Mouse (Mus musculus): ENCODE measurements at regions not wholly inside any gene's neighbourhood (a gene's known extent, or its start where the extent isn't known, plus 50 kb on each side); places are given as distances from the start of the nearest gene placed in this dataset.
"Not testable (repeated sequence)": the region's sequence is repeated elsewhere in the genome, so short reads cannot be mapped to it uniquely, and the experiment has no call there.

- TF ChIP-seq CTCF (IDR thresholded peaks at IDR 0.05) = no peak
- DNase-seq (ENCODE audit: extremely low spot score in 1 of 2, low spot score in 2 of 2) = no peak
- intact Hi-C loops (cut with DNase I) = no loop called here
- no peak overlapping the region for H3K4me3 ChIP-seq
- no peak overlapping the region for H3K27ac ChIP-seq
Measured at GRCm38 (mm10) chr10:111354607-111355006, 56.1 kb downstream of the Bbs10 start.

- H3K4me3 ChIP-seq; DNase-seq (ENCODE audit: extremely low spot score in 1 of 2, low spot score in 2 of 2); intact Hi-C loops (cut with DNase I); H3K27ac ChIP-seq: not testable (repeated sequence)
Measured at GRCm38 (mm10) chr10:111358340-111358739, 59.9 kb downstream of the Bbs10 start.

- no peak for DNase-seq (ENCODE audit: extremely low spot score in 1 of 2, low spot score in 2 of 2)
- intact Hi-C loops (cut with DNase I) = no loop called here
- H3K27ac ChIP-seq = no peak overlapping the region
- no peak overlapping the region for H3K4me3 ChIP-seq
- TF ChIP-seq CTCF (IDR thresholded peaks at IDR 0.05) = no peak; the same call in 1 of the 2 replicates
Measured at GRCm38 (mm10) chr10:111361749-111362435, 63.4 kb downstream of the Bbs10 start.

DNA sequence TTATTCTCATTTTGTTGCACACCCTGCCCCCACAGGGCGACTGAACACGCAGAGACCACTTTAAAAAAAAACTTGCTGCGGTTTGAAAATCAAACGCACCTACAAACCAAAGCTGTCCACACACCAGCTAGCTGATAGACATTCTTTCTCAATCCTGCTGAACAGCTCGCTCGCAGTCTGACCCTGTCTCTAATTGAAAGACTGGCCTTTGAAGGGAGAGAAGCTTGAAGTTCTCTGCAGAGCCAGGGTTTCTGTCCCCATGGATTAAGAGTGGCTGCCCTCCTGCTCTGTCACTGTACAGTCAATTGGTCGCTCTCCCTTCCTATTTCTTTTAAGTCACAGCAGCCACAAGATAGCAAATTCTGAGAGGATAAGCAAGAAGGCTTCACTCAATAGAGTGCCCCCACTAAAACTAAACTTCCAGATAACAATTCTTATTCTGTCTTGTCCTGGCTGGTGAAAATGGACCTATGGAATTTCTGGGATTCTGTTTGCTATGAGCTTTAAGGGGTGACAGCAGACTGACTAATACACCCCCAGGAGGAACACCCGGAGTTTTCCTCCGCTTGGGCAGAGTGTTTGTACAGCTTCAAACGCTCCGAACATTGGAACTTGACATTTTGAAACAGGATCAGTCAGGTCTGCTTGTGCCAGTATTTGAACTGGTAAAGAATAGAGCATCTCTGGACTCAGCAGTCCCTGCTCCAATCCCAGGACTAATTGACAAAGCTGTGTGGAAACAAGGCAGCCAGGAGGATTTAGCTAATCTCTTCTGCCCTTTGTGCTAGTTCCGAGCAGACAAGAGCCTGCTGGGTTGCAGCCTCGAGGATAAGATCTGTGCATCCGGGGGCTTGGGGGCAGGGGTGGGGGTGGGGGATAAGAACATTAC lies 65.5 kb downstream of the Bbs10 start:
- Histone ChIP-seq H3K4me3 (no peak overlapping the region), H3K27ac (no peak overlapping the region)
- TF ChIP-seq CTCF (IDR thresholded peaks at IDR 0.05) = no peak
- DNase-seq (ENCODE audit: extremely low spot score in 1 of 2, low spot score in 2 of 2) = no peak
- intact Hi-C loops (cut with DNase I) = no loop called here

DNA sequence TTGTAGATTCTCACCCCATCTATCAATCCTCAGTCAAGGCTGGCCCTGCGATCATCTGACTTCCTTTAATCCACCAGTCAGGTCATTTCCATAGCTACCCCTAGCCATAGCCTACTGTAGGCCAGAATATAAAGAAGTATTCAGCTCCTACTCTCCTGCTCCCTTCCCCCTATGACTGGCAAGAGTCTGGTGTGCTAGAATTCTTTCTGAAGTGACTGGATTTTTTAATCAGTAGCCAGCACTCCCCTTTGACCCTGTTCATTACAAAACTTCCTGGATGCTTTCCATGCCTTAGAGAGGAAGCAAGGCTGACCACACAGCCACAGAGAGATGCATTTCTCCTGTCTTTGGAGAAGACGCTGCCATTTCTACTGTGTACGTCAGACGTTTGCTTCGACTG lies 66.5 kb downstream of the Bbs10 start:
- no peak for TF ChIP-seq CTCF (IDR thresholded peaks at IDR 0.05)
- H3K27ac ChIP-seq = no peak overlapping the region
- DNase-seq (ENCODE audit: extremely low spot score in 1 of 2, low spot score in 2 of 2) = no peak
- H3K4me3 ChIP-seq = no peak overlapping the region
- intact Hi-C loops (cut with DNase I) = no loop called here

DNA sequence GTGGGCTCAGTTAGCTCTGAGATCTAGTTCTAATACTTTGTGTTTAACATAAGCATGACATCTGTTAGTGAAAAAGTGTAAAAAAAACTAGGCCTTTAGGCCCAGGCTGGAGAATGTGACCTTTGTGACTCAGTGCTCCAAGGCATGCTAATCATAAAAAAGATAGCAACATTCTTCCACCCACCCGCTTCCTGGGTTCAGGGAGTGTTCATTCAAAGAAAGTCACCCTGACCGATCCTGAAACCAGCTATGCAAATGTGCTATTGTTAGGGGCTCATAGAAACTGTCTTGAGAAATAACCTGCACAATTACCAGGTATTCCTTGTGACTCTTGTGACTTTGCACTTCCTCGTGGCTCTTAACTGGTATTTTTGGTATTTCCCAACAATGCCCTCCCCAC lies 70.6 kb downstream of the Bbs10 start:
- H3K27ac ChIP-seq; intact Hi-C loops (cut with DNase I); H3K4me3 ChIP-seq; DNase-seq (ENCODE audit: extremely low spot score in 1 of 2, low spot score in 2 of 2): not testable (repeated sequence)

GRCm38 (mm10) chr10:111378047-111378618 lies 79.7 kb downstream of the Bbs10 start:
- TF ChIP-seq CTCF (IDR thresholded peaks at IDR 0.05) = no peak
- Histone ChIP-seq H3K27ac (no peak overlapping the region), H3K4me3 (no peak overlapping the region)
- intact Hi-C loops (cut with DNase I) = no loop called here
- DNase-seq (ENCODE audit: extremely low spot score in 1 of 2, low spot score in 2 of 2) = no peak

DNA sequence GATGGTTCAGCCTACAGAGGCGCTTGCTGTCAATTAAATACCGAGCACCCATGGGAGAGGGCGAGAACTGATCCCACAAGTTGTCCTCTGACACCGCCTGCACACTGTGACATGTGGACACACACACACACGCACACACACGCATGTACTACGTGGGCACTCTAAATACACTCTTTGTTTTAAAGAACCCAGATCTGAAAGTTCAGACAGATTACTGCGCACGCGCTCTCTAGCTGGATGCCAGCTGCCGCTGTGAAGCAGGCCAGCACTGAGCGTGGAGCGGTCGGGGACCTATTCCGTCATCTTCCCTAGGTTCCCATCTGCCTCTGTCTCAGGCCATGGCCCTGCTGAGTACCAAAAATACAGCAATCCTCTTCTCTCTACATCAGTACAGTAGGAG lies 83.2 kb downstream of the Bbs10 start:
- peak; percentile 45 to 69 for DNase-seq (ENCODE audit: extremely low spot score in 1 of 2, low spot score in 2 of 2)
- intact Hi-C loops (cut with DNase I) = loop anchor here (1.0 to 2.0 kb wide), 3 partner anchors 65 to 91 kb away; partner anchors contain the start of gene Nap1l1
- peak overlapping the region; percentile 77 for H3K27ac ChIP-seq
- peak overlapping the region; percentile 28; the same call in 1 of the 2 replicates for H3K4me3 ChIP-seq
- no peak for TF ChIP-seq CTCF (IDR thresholded peaks at IDR 0.05)

DNA sequence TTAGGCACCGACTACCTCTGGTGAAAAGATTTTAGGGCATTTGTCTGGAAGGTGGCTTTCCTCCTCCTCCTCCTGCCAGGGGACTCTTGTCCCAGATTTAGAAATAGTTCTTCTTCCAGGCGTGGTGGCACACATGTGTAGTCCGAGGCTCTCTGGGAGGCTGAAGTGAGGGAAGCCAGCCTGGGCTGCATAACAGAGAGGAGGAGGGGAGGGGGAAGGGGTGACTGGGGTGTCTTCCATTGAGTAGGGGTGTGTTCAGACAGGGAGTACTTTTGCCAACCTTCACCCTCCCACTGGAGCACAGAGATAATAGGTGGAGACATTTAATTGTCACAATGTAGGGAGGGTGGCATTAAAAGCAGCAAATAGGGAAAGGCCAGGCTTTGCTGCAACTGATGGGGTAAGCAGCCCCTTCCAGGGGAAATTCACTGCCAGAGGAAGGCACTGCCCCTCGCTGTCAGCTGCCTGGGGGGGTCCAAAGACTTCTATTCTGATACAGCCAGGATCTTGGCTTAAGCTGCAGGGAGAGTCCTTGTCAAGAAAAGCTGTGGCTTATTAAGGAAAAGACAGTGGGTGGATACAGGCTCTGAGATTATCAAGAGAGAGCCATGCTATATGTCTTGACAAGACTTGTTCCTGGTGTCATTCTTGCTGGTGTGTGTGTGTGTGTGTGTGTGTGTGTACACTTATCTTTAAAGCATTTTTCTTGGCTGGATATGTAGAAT lies 83.9 kb downstream of the Bbs10 start:
- intact Hi-C loops (cut with DNase I) = loop anchor here (1.0 to 2.0 kb wide), 3 partner anchors 66 to 90 kb away; partner anchors contain the start of gene Nap1l1
- TF ChIP-seq CTCF (IDR thresholded peaks at IDR 0.05) = no peak
- peak; percentile 30 to 32 for DNase-seq (ENCODE audit: extremely low spot score in 1 of 2, low spot score in 2 of 2)
- Histone ChIP-seq H3K4me3 (peak overlapping the region; percentile 28; the same call in 1 of the 2 replicates), H3K27ac (peak overlapping the region; percentile 77)

DNA sequence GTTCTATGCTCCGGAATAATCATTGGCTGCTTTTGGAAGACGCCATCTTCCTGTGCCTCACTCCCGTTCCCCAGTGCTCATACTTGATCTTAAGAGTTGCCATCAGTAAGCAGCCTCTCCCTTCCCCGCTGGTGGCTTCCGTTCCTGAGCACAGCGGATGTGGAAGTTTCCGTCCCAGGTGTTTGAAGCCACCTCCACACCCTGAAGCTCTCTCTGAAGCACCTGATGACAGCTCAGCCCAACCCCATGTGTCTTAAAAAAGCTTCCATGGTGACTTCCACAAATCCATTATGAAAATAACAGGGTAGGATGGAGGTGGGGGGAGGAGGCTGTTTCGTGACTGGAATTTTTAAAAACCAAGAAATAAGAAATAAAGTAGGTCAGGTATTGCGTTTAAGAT lies 87.1 kb downstream of the Bbs10 start:
- intact Hi-C loops (cut with DNase I) = no loop called here

GRCm38 (mm10) chr10:111387869-111388538 lies 85.0 kb upstream of the Nap1l1 start:
- TF ChIP-seq CTCF (IDR thresholded peaks at IDR 0.05) = no peak
- intact Hi-C loops (cut with DNase I) = no loop called here
- DNase-seq (ENCODE audit: extremely low spot score in 1 of 2, low spot score in 2 of 2) = no peak
- Histone ChIP-seq H3K27ac (no peak overlapping the region), H3K4me3 (no peak overlapping the region)

More for the DNA sequence above, 87.1 kb downstream of the Bbs10 start:
- TF ChIP-seq CTCF (IDR thresholded peaks at IDR 0.05) = no peak
- peak in 1 of 2 experiments; percentile 42 for DNase-seq (ENCODE audit: extremely low spot score in 1 of 2, low spot score in 2 of 2)
- no peak overlapping the region for H3K4me3 ChIP-seq
- H3K27ac ChIP-seq = peak overlapping the region; percentile 66

Data from left cerebral cortex, adult 2 months (tissue).